Mouse (Mus musculus): ENCODE results near the gene Cmc4.

- TF ChIP-seq CTCF (IDR thresholded peaks at IDR 0.05; ENCODE audit: borderline replicate concordance, insufficient read depth, low read depth, low read length) (no peak), POLR2A (IDR thresholded peaks at IDR 0.05; ENCODE audit: borderline replicate concordance, insufficient read depth, low read length) (no peak)
Measured at GRCm38 (mm10) chrX:75376815-75377214, 39.6 kb downstream of the Cmc4 start.
